ENCODE assay signal across 8 mouse cellular contexts in genomic region chr9:86570946-86571345, GRCm38 (mm10). TPM values are rescaled to one million over a fixed set of nuclear protein-coding genes. Genes with fewer than 3 reads are reported as not detected.
DNase-seq lines count a peak whose midpoint lies in the region; ATAC-seq and TF ChIP-seq lines count a peak whose summit lies in the region.

No protein-coding gene starts in this region.

- H3K9me3 ChIP-seq in forebrain, embryonic 10.5 days: no peaks in the 10 kb centered on the region
- no peaks in the 10 kb centered on the region for H3K9me3 ChIP-seq in liver, embryonic 11.5 days (ENCODE audit: control insufficient read depth, low read length)
- no peaks in the 10 kb centered on the region for H3K9me3 ChIP-seq in stomach, embryonic 16.5 days (replicated peaks; ENCODE audit: control insufficient read depth, low read length)

- no peaks in the 10 kb centered on the region; the same call in 1 of the 2 replicates for H3K4me1 ChIP-seq in lung, adult 2 months (ENCODE audit: control insufficient read depth, insufficient read depth, low read length)
- H3K4me1 ChIP-seq in forebrain, embryonic 10.5 days: peaks cover 22% of the 10 kb centered on the region
- peaks cover 3% of the 10 kb centered on the region; the same call in 1 of the 2 replicates for H3K4me1 ChIP-seq in liver, embryonic 11.5 days (replicated peaks; ENCODE audit: control insufficient read depth, insufficient read depth, low read length)
- peaks cover 19% of the 10 kb centered on the region for H3K4me1 ChIP-seq in stomach, embryonic 16.5 days (ENCODE audit: control insufficient read depth, insufficient read depth, low read length)

- peak overlapping the region; percentile 100 for H3K4me2 ChIP-seq in liver, embryonic 11.5 days
- H3K4me2 ChIP-seq in stomach, embryonic 16.5 days (ENCODE audit: low read depth, low read length): peak overlapping the region; percentile 100

- H3K27ac ChIP-seq in forebrain, embryonic 10.5 days: no peak overlapping the region
- no peak overlapping the region for H3K27ac ChIP-seq in liver, embryonic 11.5 days (ENCODE audit: low read depth, low read length)
- H3K27ac ChIP-seq in stomach, embryonic 16.5 days (ENCODE audit: low read length): peak overlapping the region; percentile 88; the same call in 1 of the 2 replicates

- intact Hi-C loops in left cerebral cortex, postnatal 25 days (cut with DNase I): loop anchor here (5.0 kb wide), 1 partner anchor 104 kb away; the partner anchor contains the start of gene Dop1a

- H3K36me3 ChIP-seq in forebrain, embryonic 10.5 days (replicated peaks): peaks cover 25% of the 10 kb centered on the region
- H3K36me3 ChIP-seq in liver, embryonic 11.5 days (ENCODE audit: control insufficient read depth, insufficient read depth, low read length): no peaks in the 10 kb centered on the region
- peaks cover 4% of the 10 kb centered on the region for H3K36me3 ChIP-seq in stomach, embryonic 16.5 days (ENCODE audit: control insufficient read depth, insufficient read depth, low read length)

- H3K27me3 ChIP-seq in forebrain, embryonic 10.5 days (ENCODE audit: poor library complexity, severe bottlenecking): no peaks in the 10 kb centered on the region
- H3K27me3 ChIP-seq in liver, embryonic 11.5 days (replicated peaks; ENCODE audit: control insufficient read depth, insufficient read depth, low read length): no peaks in the 10 kb centered on the region
- no peaks in the 10 kb centered on the region for H3K27me3 ChIP-seq in stomach, embryonic 16.5 days (ENCODE audit: control insufficient read depth, insufficient read depth, low read length)

- no peak for TF ChIP-seq CTCF in lung, adult 2 months (IDR thresholded peaks at IDR 0.05; ENCODE audit: insufficient read depth, low read length)

- DNase-seq in lung, adult 2 months: no peak
- DNase-seq in lung, postnatal 10 days: no peak
- DNase-seq in forebrain, embryonic 10.5 days (ENCODE audit: extremely low spot score, low spot score): no peak
- DNase-seq in liver, embryonic 11.5 days (ENCODE audit: low spot score): no peak
- DNase-seq in left cerebral cortex, postnatal 25 days (ENCODE audit: low spot score in 2 of 2): no peak
- no peak for DNase-seq in left cerebral cortex, adult 8-10 months (ENCODE audit: low spot score in 2 of 2)
- no peak for DNase-seq in cerebellum, adult 18-20 months

- ATAC-seq in liver, embryonic 11.5 days (replicated peaks; ENCODE audit: low FRiP score): no peak
- no peak for ATAC-seq in stomach, embryonic 16.5 days (ENCODE audit: insufficient read depth, low FRiP score)

- no peak for TF ChIP-seq POLR2A in lung, adult 2 months (IDR thresholded peaks at IDR 0.05; ENCODE audit: borderline replicate concordance, extremely low read depth, low read depth, low read length)

- WGBS in lung, adult 2 months: 2% methylated on average over 8 of the region's 8 CpGs
- 25% methylated on average over 8 of the region's 8 CpGs for WGBS in forebrain, embryonic 10.5 days
- 16% methylated on average over 8 of the region's 8 CpGs for WGBS in liver, embryonic 11.5 days
- 10% methylated on average over 8 of the region's 8 CpGs for WGBS in stomach, embryonic 16.5 days

- H3K9ac ChIP-seq in liver, embryonic 11.5 days (ENCODE audit: low read depth, low read length): no peak overlapping the region; the same call in 1 of the 2 replicates
- H3K9ac ChIP-seq in stomach, embryonic 16.5 days (ENCODE audit: low read length): peak overlapping the region; percentile 50; the same call in 1 of the 2 replicates

- H3K4me3 ChIP-seq in lung, adult 2 months (replicated peaks; ENCODE audit: extremely low read depth, low read depth, low read length): peak overlapping the region; percentile 44
- H3K4me3 ChIP-seq in forebrain, embryonic 10.5 days: peak overlapping the region; percentile 74
- peak overlapping the region; percentile 78 for H3K4me3 ChIP-seq in liver, embryonic 11.5 days (ENCODE audit: low read depth, low read length)
- peak overlapping the region; percentile 89 for H3K4me3 ChIP-seq in stomach, embryonic 16.5 days (replicated peaks; ENCODE audit: low read length)

RNA-seq across cellular contexts. Expression of gene Pgm3, which starts 0.7 kb away (rescaled TPM):
- 4.4 and 7.7 TPM in 2 replicates for polyA plus RNA-seq in lung, adult 2 months (2012; rRNA removed)
- polyA plus RNA-seq in forebrain, embryonic 10.5 days (2016; fragmentation: Nextera tagmentation; extraction: Ambion mirVana): 34.2 and 34.6 TPM in 2 replicates
- polyA plus RNA-seq in liver, embryonic 11.5 days (2014; fragmentation: Nextera tagmentation; extraction: Ambion mirVana): 25.9 and 28.3 TPM in 2 replicates
- 34.0 and 36.9 TPM in 2 replicates for polyA plus RNA-seq in stomach, embryonic 16.5 days (2015; fragmentation: Nextera tagmentation; extraction: Ambion mirVana)
- total RNA-seq in left cerebral cortex, postnatal 25 days (2021): 10 to 100 TPM; 16.6 to 19.5 TPM
- 10 to 100 TPM; 17.9 to 21.1 (median 18.7) TPM for total RNA-seq in left cerebral cortex, adult 8-10 months (2022)

RNA-seq across cellular contexts. Expression of gene Rwdd2a, which starts 0.8 kb away (rescaled TPM):
- polyA plus RNA-seq in lung, adult 2 months (2012; rRNA removed): 1.0 and 2.2 TPM in 2 replicates
- polyA plus RNA-seq in forebrain, embryonic 10.5 days (2016; fragmentation: Nextera tagmentation; extraction: Ambion mirVana): 3.9 and 4.1 TPM in 2 replicates
- 2.4 and 2.5 TPM in 2 replicates for polyA plus RNA-seq in liver, embryonic 11.5 days (2014; fragmentation: Nextera tagmentation; extraction: Ambion mirVana)
- 2.4 TPM in 2 replicates for polyA plus RNA-seq in stomach, embryonic 16.5 days (2015; fragmentation: Nextera tagmentation; extraction: Ambion mirVana)
- total RNA-seq in left cerebral cortex, postnatal 25 days (2021): 10 to 100 TPM; 25.9 to 27.3 TPM
- 10 to 100 TPM; 28.6 to 32.2 (median 30.4) TPM for total RNA-seq in left cerebral cortex, adult 8-10 months (2022)
